Mouse (Mus musculus): ENCODE results near the gene Tmem59l. TPM values are rescaled to one million over a fixed set of nuclear protein-coding genes. Genes with fewer than 3 reads are reported as not detected.
"Not testable (repeated sequence)": the region's sequence is repeated elsewhere in the genome, so short reads cannot be mapped to it uniquely, and the experiment has no call there.

Gene Tmem59l
- polyA plus RNA-seq, 1 experiment from 2014 or later, result not detected

GRCm38 (mm10) chr8:70511174-70511573, 24.0 kb upstream of the Tmem59l start:
- Histone ChIP-seq H3K4me1 (ENCODE audit: control insufficient read depth, low read depth, low read length) (peaks cover 31% of the 10 kb centered on the region), H3K4me3 (ENCODE audit: low read depth, low read length) (peak overlapping the region; percentile 99)
- 37% methylated on average over 6 of the region's 6 CpGs for WGBS (ENCODE audit: insufficient replicate concordance)

GRCm38 (mm10) chr8:70510228-70510915, 23.2 kb upstream of the Tmem59l start, which contains the start of gene Uba52:
Uba52 (minus strand) TSS chr8:70510801.
- Histone ChIP-seq H3K4me2 (ENCODE audit: low read depth, low read length) (peak within 1 kb of the TSS; percentile 76), H3K9me3 (replicated peaks; ENCODE audit: control insufficient read depth, low read length) (no peaks in the 10 kb centered on the region), H3K4me3 (ENCODE audit: low read depth, low read length) (peak within 1 kb of the TSS; percentile 99), H3K27me3 (ENCODE audit: control insufficient read depth, insufficient read depth, low read depth, low read length) (no peaks in the 10 kb centered on the region), H3K4me1 (ENCODE audit: control insufficient read depth, low read depth, low read length) (peaks cover 39% of the 10 kb centered on the region), H3K36me3 (ENCODE audit: control insufficient read depth, insufficient read depth) (peaks cover 27% of the 10 kb centered on the region), H3K27ac (ENCODE audit: low read length) (peak within 1 kb of the TSS; percentile 99), H3K9ac (ENCODE audit: low read depth, low read length) (peak within 1 kb of the TSS; percentile 99)
- ATAC-seq (ENCODE audit: low read depth), result peak; percentile 83
- under 1% methylated on average over 74 of the region's 74 CpGs for WGBS (ENCODE audit: insufficient replicate concordance)

More at GRCm38 (mm10) chr8:70511174-70511573, 24.0 kb upstream of the Tmem59l start:
- ATAC-seq (ENCODE audit: low read depth); H3K27me3 ChIP-seq (ENCODE audit: control insufficient read depth, insufficient read depth, low read depth, low read length); H3K9me3 ChIP-seq (replicated peaks; ENCODE audit: control insufficient read depth, low read length): not testable (repeated sequence)
- H3K27ac ChIP-seq (ENCODE audit: low read length), result peak overlapping the region; percentile 99
- H3K36me3 ChIP-seq (ENCODE audit: control insufficient read depth, insufficient read depth), result peaks cover 27% of the 10 kb centered on the region
- peak overlapping the region; percentile 99 for H3K9ac ChIP-seq (ENCODE audit: low read depth, low read length)
- H3K4me2 ChIP-seq (ENCODE audit: low read depth, low read length), result peak overlapping the region; percentile 76

GRCm38 (mm10) chr8:70509281-70509952, 22.3 kb upstream of the Tmem59l start:
- no peak for ATAC-seq (ENCODE audit: low read depth)
- H3K4me1 ChIP-seq (ENCODE audit: control insufficient read depth, low read depth, low read length), result peaks cover 46% of the 10 kb centered on the region
- H3K4me2 ChIP-seq (ENCODE audit: low read depth, low read length), result peak overlapping the region; percentile 76
- H3K36me3 ChIP-seq (ENCODE audit: control insufficient read depth, insufficient read depth), result peaks cover 27% of the 10 kb centered on the region
- peak overlapping the region; percentile 99 for H3K9ac ChIP-seq (ENCODE audit: low read depth, low read length)
- H3K27ac ChIP-seq (ENCODE audit: low read length), result peak overlapping the region; percentile 99
- WGBS (ENCODE audit: insufficient replicate concordance), result 2% methylated on average over 25 of the region's 25 CpGs
- peak overlapping the region; percentile 99 for H3K4me3 ChIP-seq (ENCODE audit: low read depth, low read length)
- no peaks in the 10 kb centered on the region for H3K9me3 ChIP-seq (replicated peaks; ENCODE audit: control insufficient read depth, low read length)
- H3K27me3 ChIP-seq (ENCODE audit: control insufficient read depth, insufficient read depth, low read depth, low read length), result no peaks in the 10 kb centered on the region

- peaks cover 18% of the 10 kb centered on the region for H3K36me3 ChIP-seq (ENCODE audit: control insufficient read depth, insufficient read depth)
- no peaks in the 10 kb centered on the region for H3K9me3 ChIP-seq (replicated peaks; ENCODE audit: control insufficient read depth, low read length)
- peak overlapping the region; percentile 87 for H3K27ac ChIP-seq (ENCODE audit: low read length)
- H3K9ac ChIP-seq (ENCODE audit: low read depth, low read length), result no peak overlapping the region
- WGBS (ENCODE audit: insufficient replicate concordance), result 54% methylated on average over 5 of the region's 5 CpGs
- peaks cover 54% of the 10 kb centered on the region for H3K4me1 ChIP-seq (ENCODE audit: control insufficient read depth, low read depth, low read length)
- H3K4me3 ChIP-seq (ENCODE audit: low read depth, low read length), result peak overlapping the region; percentile 71
- H3K27me3 ChIP-seq (ENCODE audit: control insufficient read depth, insufficient read depth, low read depth, low read length), result peaks cover 7% of the 10 kb centered on the region
- H3K4me2 ChIP-seq (ENCODE audit: low read depth, low read length), result peak overlapping the region; percentile 92
- no peak for ATAC-seq (ENCODE audit: low read depth)
Measured at GRCm38 (mm10) chr8:70507027-70507393, 19.9 kb upstream of the Tmem59l start.

GRCm38 (mm10) chr8:70506328-70507026, 19.3 kb upstream of the Tmem59l start, which contains the start of gene Rex1bd:
Rex1bd (minus strand) TSS chr8:70506752.
- no peaks in the 10 kb centered on the region for H3K9me3 ChIP-seq (replicated peaks; ENCODE audit: control insufficient read depth, low read length)
- H3K27me3 ChIP-seq (ENCODE audit: control insufficient read depth, insufficient read depth, low read depth, low read length), result peaks cover 12% of the 10 kb centered on the region
- H3K9ac ChIP-seq (ENCODE audit: low read depth, low read length), result peak within 1 kb of the TSS; percentile 87
- peaks cover 18% of the 10 kb centered on the region for H3K36me3 ChIP-seq (ENCODE audit: control insufficient read depth, insufficient read depth)
- peak; percentile 77 for ATAC-seq (ENCODE audit: low read depth)
- peaks cover 54% of the 10 kb centered on the region for H3K4me1 ChIP-seq (ENCODE audit: control insufficient read depth, low read depth, low read length)
- peak within 1 kb of the TSS; percentile 92 for H3K4me2 ChIP-seq (ENCODE audit: low read depth, low read length)
- H3K4me3 ChIP-seq (ENCODE audit: low read depth, low read length), result peak within 1 kb of the TSS; percentile 71
- 2% methylated on average over 40 of the region's 40 CpGs for WGBS (ENCODE audit: insufficient replicate concordance)
- peak within 1 kb of the TSS; percentile 87 for H3K27ac ChIP-seq (ENCODE audit: low read length)

GRCm38 (mm10) chr8:70505698-70506327, 18.7 kb upstream of the Tmem59l start:
- Histone ChIP-seq H3K27me3 (ENCODE audit: control insufficient read depth, insufficient read depth, low read depth, low read length) (peaks cover 18% of the 10 kb centered on the region), H3K4me1 (ENCODE audit: control insufficient read depth, low read depth, low read length) (peaks cover 58% of the 10 kb centered on the region), H3K27ac (ENCODE audit: low read length) (peak overlapping the region; percentile 87), H3K9me3 (replicated peaks; ENCODE audit: control insufficient read depth, low read length) (no peaks in the 10 kb centered on the region), H3K4me2 (ENCODE audit: low read depth, low read length) (peak overlapping the region; percentile 92), H3K36me3 (ENCODE audit: control insufficient read depth, insufficient read depth) (peaks cover 18% of the 10 kb centered on the region), H3K9ac (ENCODE audit: low read depth, low read length) (peak overlapping the region; percentile 87), H3K4me3 (ENCODE audit: low read depth, low read length) (peak overlapping the region; percentile 71)
- 40% methylated on average over 32 of the region's 32 CpGs for WGBS (ENCODE audit: insufficient replicate concordance)
- ATAC-seq (ENCODE audit: low read depth), result no peak; the same call in 1 of the 2 replicates

GRCm38 (mm10) chr8:70504851-70505250, 17.7 kb upstream of the Tmem59l start:
- no peak overlapping the region for H3K27ac ChIP-seq (ENCODE audit: low read length)
- H3K9me3 ChIP-seq (replicated peaks; ENCODE audit: control insufficient read depth, low read length), result no peaks in the 10 kb centered on the region
- no peak overlapping the region for H3K4me2 ChIP-seq (ENCODE audit: low read depth, low read length)
- WGBS (ENCODE audit: insufficient replicate concordance), result 75% methylated on average over 3 of the region's 3 CpGs
- peaks cover 23% of the 10 kb centered on the region for H3K27me3 ChIP-seq (ENCODE audit: control insufficient read depth, insufficient read depth, low read depth, low read length)
- no peak overlapping the region for H3K9ac ChIP-seq (ENCODE audit: low read depth, low read length)
- peaks cover 18% of the 10 kb centered on the region for H3K36me3 ChIP-seq (ENCODE audit: control insufficient read depth, insufficient read depth)
- no peak for ATAC-seq (ENCODE audit: low read depth)
- H3K4me1 ChIP-seq (ENCODE audit: control insufficient read depth, low read depth, low read length), result peaks cover 68% of the 10 kb centered on the region
- no peak overlapping the region for H3K4me3 ChIP-seq (ENCODE audit: low read depth, low read length)

- Histone ChIP-seq H3K4me2 (ENCODE audit: low read depth, low read length) (no peak overlapping the region), H3K9me3 (replicated peaks; ENCODE audit: control insufficient read depth, low read length) (no peaks in the 10 kb centered on the region), H3K27me3 (ENCODE audit: control insufficient read depth, insufficient read depth, low read depth, low read length) (peaks cover 25% of the 10 kb centered on the region), H3K4me3 (ENCODE audit: low read depth, low read length) (no peak overlapping the region), H3K9ac (ENCODE audit: low read depth, low read length) (no peak overlapping the region), H3K27ac (ENCODE audit: low read length) (no peak overlapping the region), H3K36me3 (ENCODE audit: control insufficient read depth, insufficient read depth) (peaks cover 18% of the 10 kb centered on the region), H3K4me1 (ENCODE audit: control insufficient read depth, low read depth, low read length) (peaks cover 71% of the 10 kb centered on the region)
- 85% methylated on average over 16 of the region's 16 CpGs for WGBS (ENCODE audit: insufficient replicate concordance)
- no peak for ATAC-seq (ENCODE audit: low read depth)
Measured at GRCm38 (mm10) chr8:70504291-70504716, 17.1 kb upstream of the Tmem59l start.

Measured in liver, embryonic 16.5 days (tissue).